Mouse (Mus musculus) layer of hippocampus, adult 8-10 months (tissue): ENCODE measurements around the gene Msl3. TPM values are rescaled to one million over a fixed set of nuclear protein-coding genes. Genes with fewer than 3 reads are reported as not detected.
"Not testable (repeated sequence)": the region's sequence is repeated elsewhere in the genome, so short reads cannot be mapped to it uniquely, and the experiment has no call there.

ENCODE experiments used
- DNase-seq, 2 experiments: peaks; one replicate each; pipeline ENCODE4 v3.0.0; 2022; ENCODE audit warnings: low spot score in 2 of 2
- total RNA-seq, 4 experiments: library from RNA; stranded (reverse); gene quantifications; 2 replicates each; pipeline ENCODE4 v1.2.4; 2022

Gene Msl3
- total RNA-seq: 10 to 100 TPM; 22.5 to 28.1 (median 25.2) TPM

DNA sequence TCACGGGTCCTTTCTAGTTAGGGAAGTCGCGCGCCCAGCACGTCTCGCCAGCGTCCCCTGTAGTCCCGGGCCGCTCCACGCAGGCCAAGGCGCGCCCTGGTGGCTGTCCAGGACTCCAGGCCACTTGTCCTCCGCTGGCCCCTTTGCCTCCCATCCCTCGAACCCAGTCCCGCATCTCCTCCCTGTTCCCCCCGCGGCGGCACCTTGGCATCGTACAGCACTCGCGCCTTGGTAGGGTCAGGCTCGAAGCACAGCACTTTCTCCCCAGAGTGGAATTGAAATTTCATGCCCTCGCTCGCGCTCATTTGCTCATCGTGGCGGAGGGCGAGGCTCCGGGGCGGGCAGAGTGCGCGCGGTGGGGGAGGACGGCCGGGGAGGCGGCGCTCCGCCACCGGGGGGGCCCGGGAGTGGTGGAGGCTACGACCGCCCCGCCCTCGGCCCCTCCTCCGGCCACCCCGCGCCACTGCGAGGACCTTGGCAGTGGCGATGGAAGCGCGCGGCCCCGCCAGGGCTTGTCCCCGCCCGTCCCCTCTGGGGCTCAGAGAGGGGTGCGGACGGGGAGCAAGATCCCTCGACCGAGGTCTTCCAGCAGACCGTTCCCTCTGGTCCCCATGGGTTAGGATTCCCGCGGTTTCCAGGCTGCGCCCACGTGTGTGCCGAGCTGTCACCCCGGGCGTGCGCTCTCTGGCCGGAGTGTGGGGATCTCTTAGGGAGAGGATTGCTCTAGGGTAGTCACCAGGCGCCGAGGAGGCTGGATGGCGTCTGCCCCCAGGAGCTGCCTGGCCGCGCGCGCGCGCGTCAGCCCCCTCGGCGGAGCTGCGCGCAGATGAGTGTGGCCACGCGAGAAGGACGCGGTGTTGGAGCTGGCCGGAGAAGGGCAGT is at the start of gene Msl3:
Gene Msl3, minus strand, starts transcription at position 374 of the 882 bp plus-strand sequence.
- DNase-seq: peak; percentile 59 to 70

DNA sequence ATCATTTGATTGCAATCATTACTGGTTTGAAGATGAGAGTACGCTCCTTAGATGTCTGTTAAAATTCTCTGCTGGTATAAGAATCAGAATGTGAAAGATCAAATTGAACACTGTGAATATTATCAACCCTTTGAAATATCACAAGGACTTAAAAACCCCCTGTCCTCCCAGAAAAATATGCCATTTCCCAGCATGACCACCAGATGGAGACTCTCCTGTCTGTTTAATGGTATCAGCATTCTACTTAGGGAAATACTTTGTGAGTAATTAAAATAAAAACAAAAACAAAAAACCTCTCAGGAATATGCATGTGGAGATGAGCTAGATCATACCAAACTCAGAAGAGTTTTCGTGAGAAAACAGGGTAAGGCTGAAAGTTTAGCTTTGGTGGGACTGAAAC is 44.3 kb upstream of the Msl3 start:
- DNase-seq: peak in 1 of 2 experiments; percentile 2

DNA sequence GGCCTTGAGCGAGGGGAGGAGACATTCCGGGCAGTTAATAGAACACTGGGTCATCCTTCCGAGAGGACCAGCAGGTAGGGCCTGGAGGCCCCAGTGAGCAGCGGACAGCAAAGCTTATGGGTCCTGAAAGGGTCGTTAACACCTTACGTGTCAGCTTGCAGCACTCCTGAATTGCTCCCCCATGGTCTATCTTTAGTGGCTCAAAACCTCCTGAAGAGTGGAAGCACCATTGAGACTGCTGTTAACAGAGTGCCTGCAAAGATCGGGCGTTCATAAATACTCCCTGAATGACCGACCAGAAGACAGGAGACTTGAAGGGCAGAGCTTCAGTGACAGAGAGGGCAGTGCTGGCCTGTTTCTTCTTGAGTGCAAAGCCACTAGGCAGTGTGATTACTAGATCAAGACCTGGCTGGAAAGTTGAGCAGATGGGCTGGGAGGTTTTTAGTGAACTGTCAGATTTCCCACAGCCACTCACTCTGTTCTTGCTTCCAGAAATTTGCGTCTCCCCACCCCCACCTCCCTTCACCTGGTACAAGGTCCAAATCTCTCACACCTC is 787 bp upstream of the Msl3 start:
- DNase-seq: peak in 1 of 2 experiments; percentile 26

DNA sequence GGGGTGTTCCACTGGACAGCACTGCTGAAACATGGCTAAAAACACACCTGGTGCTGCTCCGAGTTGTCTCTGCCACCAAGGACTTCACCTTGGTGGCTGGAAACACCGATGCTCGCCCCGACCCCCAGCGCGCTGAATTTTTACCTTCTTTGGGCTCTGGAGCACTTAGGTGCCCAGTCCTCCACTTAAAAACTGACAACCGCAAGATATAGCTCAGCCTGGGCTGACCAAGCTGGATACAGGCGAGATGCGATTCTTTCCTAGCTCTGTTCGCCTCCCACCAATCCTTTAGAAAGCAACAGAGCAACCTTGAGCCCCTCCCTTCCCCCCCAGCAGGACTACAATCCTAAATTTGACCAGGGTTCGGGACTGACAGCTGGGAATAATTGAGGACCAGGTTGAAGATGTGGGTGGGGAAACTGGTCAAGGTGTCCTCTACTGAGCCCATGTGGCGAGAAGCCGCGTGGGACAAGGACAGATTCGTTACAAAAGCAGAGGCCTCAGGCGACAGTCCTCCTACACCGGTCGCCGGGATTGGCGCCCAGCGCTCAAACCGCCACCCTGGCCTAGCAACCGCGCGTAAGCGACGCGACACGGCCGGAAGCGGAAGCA is 679 bp downstream of the Msl3 start:
- DNase-seq: peak in 1 of 2 experiments; percentile 76

DNA sequence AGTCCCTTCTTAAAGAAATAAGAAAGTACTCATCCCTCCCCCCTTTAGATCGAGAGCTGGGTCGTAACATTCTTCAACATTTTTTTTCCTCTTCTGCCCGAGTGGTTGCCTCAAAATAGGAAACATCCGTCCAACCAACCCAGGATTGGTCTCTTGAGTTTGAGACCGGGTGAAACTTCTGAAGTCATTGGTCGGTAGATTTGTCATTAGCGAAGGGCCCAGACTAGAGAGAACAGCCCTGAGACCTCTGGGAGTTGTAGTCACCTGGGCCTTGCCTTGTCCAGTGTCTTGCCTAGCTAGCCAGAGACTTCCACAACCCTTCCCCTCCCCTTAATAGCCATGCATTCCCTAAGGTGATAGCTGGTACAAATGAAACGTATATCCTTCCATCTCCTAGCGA is 1.3 kb downstream of the Msl3 start:
- DNase-seq: peak; percentile 41 to 58

DNA sequence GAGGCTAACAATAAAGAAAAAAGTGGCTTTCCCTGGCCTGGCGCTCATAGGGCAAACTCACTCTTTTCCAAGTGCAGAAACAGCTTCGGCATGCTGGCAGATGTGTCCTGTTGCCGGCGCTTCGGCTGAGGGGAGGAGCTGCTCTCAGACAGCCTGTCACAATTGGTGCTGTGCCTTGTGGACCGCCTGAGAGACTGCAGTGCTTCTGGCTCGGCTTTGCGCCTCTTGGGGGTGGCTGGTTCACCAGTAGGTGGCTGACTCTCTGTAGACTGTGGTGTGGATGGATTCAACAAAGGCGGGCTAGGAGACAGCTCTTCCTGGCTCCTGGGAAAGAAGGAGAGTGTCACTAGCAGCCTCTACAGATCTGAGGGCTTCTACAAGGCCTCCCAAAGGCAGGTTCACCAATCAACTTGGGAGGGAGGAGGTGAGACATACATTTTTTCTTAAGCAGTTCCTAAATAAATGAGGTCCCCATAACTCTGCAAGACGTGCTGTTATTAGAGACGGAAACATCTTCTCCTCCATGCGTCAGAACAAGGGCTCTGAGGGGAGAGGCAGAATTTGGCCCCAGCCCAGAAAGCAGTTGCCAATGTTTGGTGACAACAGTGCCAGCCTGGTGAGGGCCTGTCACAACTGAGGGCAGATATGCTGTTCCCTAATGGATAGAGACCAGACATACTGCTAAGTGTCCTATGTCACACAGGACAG is 9.6 kb downstream of the Msl3 start:
- peak in 1 of 2 experiments; percentile 13 for DNase-seq

DNA sequence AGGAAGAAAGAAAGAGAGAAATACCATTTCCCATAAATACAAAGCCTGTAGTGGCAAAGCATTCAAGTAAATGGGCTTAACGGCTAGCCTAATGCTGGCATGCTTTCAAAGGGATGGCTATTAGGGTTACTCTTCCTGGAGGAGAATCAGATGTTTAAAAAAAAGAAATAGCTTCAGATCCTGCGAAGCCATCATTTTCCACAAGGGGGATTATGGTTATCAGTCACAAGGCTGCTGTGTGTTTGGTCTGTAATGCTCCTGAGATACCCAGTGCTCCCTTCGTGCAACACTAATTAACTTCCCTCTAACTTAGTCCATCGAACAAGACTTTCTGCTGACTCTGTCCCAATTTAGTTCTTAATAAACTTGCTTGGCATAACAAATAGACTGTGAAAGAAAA is 13.5 kb downstream of the Msl3 start:
- DNase-seq: no peak

DNA sequence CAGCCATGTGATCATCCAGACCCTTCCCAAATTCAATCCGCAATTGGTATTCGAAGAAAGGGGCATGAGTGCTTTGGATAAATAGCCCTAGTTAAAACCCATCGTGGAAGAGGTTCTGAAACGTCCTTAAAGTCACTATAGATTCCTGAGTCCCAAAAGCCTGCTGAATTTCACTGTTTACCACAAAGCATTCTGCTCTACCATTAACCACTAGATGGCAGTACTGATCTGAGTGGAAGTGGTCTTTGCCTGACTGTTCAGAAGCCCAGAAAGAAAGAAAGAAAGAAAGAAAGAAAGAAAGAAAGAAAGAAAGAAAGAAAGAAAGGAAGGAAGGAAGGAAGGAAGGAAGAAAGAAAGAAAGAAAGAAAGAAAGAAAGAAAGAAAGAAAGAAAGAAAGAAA is 13.9 kb downstream of the Msl3 start:
- not testable (repeated sequence) for DNase-seq

DNA sequence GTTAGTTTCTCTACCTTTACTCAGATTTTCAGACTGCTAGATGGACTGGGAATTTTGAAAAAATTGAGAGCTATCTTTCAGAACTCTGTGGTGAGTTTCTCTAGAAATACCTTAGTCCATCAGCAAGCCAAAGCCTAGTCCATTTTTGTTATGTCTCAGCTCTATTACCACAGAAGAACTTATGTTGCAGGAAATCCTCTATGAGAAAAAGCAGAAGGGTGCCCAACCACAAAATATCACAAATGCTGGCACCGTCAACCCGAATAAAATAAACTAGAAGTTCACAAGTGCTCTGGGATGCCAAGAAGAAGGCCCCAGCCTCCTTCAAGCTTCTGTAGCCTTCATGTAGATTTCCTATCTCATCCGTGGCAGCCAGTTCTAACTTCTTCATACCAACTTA is 14.4 kb downstream of the Msl3 start:
- DNase-seq: no peak

DNA sequence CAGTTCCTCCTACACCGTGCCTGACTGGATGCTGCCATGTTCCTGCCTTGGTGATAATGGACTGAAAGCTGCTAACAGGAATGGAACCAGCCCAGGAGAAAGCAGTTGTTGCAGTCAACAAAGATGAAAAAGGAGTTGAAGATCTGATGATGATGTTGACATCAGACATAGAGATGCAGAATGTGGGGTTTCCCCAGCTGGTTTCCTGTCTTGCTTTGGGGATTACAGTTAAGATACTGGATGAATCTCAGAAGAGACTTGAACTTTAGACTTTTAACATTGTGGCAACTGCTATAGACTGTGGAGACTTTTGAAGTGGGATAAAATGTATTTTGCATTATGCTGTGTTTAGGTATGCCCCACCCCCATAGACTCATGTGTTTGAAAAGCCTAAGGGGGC is 15.9 kb downstream of the Msl3 start:
- no peak for DNase-seq

DNA sequence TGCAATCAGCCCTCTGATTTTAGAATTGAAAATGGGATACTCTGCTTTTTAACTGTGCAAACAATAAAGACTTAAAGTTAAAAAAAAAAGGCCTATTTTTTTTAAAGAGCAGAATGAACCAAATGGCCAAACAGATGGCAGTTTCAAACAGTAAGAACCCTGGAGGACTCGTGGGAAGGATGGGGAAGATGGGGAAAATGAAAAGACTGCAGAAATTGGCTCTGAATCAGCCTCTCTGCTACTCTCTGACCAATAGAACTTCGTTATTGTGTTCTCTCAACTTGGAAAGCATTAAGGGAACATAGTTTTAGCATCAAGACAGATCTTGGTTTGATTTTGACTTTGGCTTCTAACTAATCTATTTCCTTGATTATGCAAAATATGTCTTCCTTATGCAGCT is 24.4 kb downstream of the Msl3 start:
- DNase-seq: no peak

DNA sequence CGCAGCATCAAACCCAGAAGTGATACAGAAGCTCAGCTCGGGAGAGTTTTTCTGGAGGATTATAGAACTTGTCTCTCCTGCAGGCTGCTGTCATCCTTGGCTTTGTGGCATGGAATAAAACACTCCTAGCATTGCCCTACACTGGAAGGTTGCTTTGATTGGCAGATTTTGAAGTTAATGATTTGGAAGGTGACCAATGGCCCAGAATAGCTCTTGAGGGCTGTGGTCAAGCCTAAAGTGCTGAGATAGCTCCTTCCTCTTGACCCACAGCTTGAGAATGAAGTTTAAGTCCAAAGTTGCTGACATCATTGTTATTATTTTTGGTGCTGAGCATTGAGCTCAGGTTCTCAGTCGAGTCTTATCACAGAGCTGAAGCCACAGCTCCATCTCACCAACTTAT is 26.0 kb downstream of the Msl3 start:
- DNase-seq: no peak

DNA sequence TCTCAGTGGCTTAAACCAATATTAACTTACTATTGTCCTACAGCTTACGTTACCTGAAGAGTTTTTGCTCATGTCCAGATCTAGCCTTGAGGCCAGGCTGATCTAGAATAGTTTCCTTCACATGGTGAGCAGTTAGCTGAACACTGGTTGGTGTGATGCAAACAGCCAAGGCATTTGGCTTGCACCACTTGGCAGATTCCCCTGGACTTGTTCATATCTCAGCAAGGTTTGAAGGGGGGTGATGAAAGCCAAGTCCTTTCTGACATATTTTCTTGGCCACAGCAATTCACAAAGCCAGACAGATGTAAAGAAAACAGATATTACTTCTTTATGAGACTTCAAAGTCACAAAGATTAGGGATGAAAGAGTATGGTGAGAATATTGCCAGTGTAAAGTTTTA is 30.2 kb downstream of the Msl3 start:
- no peak for DNase-seq

DNA sequence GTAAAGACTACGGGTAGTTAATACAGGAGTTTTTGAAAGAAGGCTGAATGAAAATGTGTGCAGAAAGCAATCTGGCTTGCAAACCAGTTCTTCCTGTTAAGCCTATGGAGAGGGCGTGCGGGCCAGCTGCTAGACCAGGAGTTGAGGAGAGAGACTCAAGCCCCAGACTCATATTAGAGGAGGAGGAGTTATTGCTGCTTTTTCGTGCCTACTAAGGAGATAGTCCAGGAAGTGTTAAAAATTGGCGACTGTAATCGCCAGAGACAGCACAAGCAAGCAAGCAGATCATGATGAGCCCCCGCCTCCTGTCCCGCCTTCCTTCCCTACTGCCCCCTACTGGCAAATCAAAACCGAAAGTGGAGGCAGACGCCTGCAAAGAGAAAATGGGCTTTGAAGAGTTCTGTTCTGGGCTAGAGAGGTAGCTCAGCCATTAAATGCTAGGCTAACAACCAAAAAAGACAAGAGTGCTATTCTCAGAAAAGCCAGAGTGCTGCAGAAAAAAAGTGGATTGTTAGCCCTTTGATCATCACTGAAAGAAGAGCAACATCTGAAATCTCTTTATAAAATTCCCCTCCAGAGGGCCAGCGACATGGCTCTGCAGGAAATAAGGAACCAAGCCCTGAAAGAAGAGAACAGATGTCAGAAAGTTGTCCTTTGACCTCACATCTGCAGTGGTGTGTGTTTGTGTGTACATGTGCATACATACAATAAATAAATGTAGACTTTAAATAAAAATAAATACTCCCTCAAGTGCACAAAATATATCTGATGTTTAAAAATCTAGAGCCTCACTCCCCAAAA is 33.9 kb downstream of the Msl3 start:
- DNase-seq: peak; percentile 39

Other genes with a start within 250 kb of the Msl3 start
- 10 to 100 TPM; 43.0 to 62.9 (median 52.8) TPM for gene Frmpd4, start 96.7 kb downstream of the Msl3 start, total RNA-seq
- gene Arhgap6, start 121.2 kb upstream of the Msl3 start, total RNA-seq: 1 to 10 TPM; 4.0 to 4.9 (median 4.2) TPM